25 mouse cellular contexts compared by ENCODE assay signal in genomic region chr2:137516271-137516670, GRCm38 (mm10).
DNase-seq lines count a peak whose midpoint lies in the region.
"Had no signal": no experiment of that assay in that cellular context is flagged by ENCODE, and none has a peak within 500 bp of the region (broad histone marks: within the 10 kb centered on the region; RNA-seq: fewer than 3 reads in every experiment).

No protein-coding gene starts in this region.

- DNase-seq in heart, adult 18-20 months: peak; percentile 14 to 37
- no peak for DNase-seq in heart, postnatal 25 days (ENCODE audit: low spot score)
- peak; percentile 25 to 32 for DNase-seq in heart, postnatal 10 days
- DNase-seq in heart, embryonic 10.5 days (ENCODE audit: low spot score): no peak
- peak; percentile 24 for DNase-seq in fibroblast of lung, adult 2 months (ENCODE audit: low read depth)
- no peak for DNase-seq in yolk sac, embryonic 10.5 days (ENCODE audit: low spot score)
- no peak for DNase-seq in cerebellum, adult 8-10 months
- DNase-seq: adrenal gland, postnatal 10 days; adrenal gland, postnatal 36 days; cerebellum, adult 11 months; cerebellum, adult 2 months; cerebellum, postnatal 10 days; cerebellum, postnatal 36 days; embryo, embryonic 11 days; forebrain, postnatal 0 days; gastrocnemius, adult 2 months; gastrocnemius, postnatal 14 days; kidney, adult 2 months had no signal

- H3K36me3 ChIP-seq in heart, embryonic 10.5 days: no peaks in the 10 kb centered on the region
- H3K36me3 ChIP-seq: embryonic facial prominence, embryonic 10.5 days; embryonic facial prominence, embryonic 13.5 days; forebrain, embryonic 10.5 days; heart, embryonic 13.5 days had no signal

- WGBS in heart, embryonic 10.5 days: 56% methylated on average over 2 of the region's 2 CpGs

- H3K9me3 ChIP-seq in heart, embryonic 10.5 days: no peaks in the 10 kb centered on the region
- H3K9me3 ChIP-seq: embryonic facial prominence, embryonic 10.5 days; embryonic facial prominence, embryonic 13.5 days; forebrain, embryonic 10.5 days; heart, embryonic 13.5 days had no signal

- no peaks in the 10 kb centered on the region for H3K4me1 ChIP-seq in heart, embryonic 10.5 days
- H3K4me1 ChIP-seq: embryonic facial prominence, embryonic 13.5 days had no signal

- H3K27ac ChIP-seq in heart, embryonic 10.5 days: no peak overlapping the region
- H3K27ac ChIP-seq: embryonic facial prominence, embryonic 10.5 days; embryonic facial prominence, embryonic 13.5 days; forebrain, embryonic 10.5 days; gastrocnemius, adult 2 months; heart, embryonic 13.5 days; hindbrain, embryonic 14.5 days had no signal

- intact Hi-C loops in heart, postnatal 25 days (cut with DNase I): loop anchor here (5.0 kb wide), 1 partner anchor 216 kb away; no protein-coding TSS in a partner anchor
- intact Hi-C loops in heart, postnatal 10 days (cut with DNase I): no loop called here

- H3K4me3 ChIP-seq in heart, embryonic 10.5 days: no peak overlapping the region
- H3K4me3 ChIP-seq: embryonic facial prominence, embryonic 10.5 days; embryonic facial prominence, embryonic 13.5 days; erythroblast, embryonic 14.5 days; forebrain, embryonic 10.5 days; gastrocnemius, adult 2 months; heart, embryonic 13.5 days had no signal

- H3K27me3 ChIP-seq in heart, embryonic 10.5 days (ENCODE audit: insufficient read depth, poor library complexity, severe bottlenecking): no peaks in the 10 kb centered on the region
- H3K27me3 ChIP-seq: embryonic facial prominence, embryonic 13.5 days; heart, embryonic 13.5 days; Patski had no signal

Comparison
In these comparisons a context has a peak if more than half of its experiments do, and no peak if none do; other contexts are left out.
1. DNase-seq: peak in heart, adult 18-20 months (2 of 2), heart, postnatal 10 days (2 of 2) and fibroblast of lung, adult 2 months (single experiment); none in heart, postnatal 25 days (single experiment), heart, embryonic 10.5 days (single experiment), yolk sac, embryonic 10.5 days (single experiment) and cerebellum, adult 8-10 months (single experiment).